Mouse (Mus musculus): ENCODE measurements around the gene Clint1. TPM values are rescaled to one million over a fixed set of nuclear protein-coding genes. Genes with fewer than 3 reads are reported as not detected.
A peak's percentile ranks its signal among the peaks of the same experiment; 100 is the strongest.

Clint1 gene
- total RNA-seq (2014; fragmentation: Nextera tagmentation): 113 and 131 TPM in 2 replicates
- total RNA-seq (2017): 118 and 127 TPM in 2 replicates

DNA sequence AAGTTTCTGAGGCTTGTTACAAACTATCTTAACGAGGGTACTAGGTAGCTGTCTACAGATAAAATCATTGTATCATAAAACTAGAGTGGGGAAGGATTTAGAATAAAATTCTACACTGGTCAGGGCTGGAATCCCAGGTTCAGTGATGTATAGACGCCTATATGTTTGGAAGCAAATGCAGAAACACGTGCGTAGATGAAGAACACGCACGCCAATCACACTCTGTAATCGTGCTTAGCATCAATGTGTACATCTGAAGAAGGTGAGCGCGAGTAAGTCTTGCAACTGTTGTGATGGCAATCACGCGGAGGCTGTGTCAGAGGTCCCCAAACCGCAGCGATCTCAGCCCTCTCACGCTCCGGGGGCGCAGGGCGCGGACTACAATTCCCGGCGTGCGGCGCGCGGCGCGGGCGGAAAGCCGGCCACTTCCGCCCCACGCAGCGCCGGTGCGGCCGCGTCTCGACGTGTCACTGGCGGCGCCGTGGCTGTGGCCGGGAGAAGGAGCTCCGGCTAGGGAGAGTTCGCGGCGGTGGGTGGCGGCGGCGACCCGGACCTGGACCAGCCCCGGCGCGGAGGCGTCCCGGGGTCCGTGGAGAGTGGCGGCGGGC, at the start of gene Clint1:
Gene Clint1, plus strand, starts transcription at position 536 of the 608 bp plus-strand sequence.
- peak; percentile 53 for ATAC-seq (replicated peaks; ENCODE audit: poor library complexity, severe bottlenecking)

DNA sequence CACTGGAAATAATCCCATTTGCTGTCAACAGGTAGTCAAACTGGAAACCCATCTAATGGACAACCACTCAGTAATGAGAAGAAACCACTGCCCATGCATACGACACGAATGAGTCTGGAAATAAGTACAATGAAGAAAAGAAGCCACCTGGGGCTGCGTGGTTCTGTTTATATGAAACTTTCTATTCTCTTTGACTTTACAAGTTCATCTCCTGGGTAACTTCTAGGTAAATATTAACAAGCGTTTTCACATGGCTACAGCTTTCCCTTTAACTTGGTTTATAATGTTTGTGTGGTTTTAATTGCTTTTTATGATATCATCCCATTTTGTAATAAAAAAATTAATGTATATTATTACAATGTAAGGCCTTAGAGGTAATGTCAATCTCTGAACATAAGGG, 47.8 kb upstream of the Clint1 start:
- ATAC-seq (replicated peaks; ENCODE audit: poor library complexity, severe bottlenecking): no peak

DNA sequence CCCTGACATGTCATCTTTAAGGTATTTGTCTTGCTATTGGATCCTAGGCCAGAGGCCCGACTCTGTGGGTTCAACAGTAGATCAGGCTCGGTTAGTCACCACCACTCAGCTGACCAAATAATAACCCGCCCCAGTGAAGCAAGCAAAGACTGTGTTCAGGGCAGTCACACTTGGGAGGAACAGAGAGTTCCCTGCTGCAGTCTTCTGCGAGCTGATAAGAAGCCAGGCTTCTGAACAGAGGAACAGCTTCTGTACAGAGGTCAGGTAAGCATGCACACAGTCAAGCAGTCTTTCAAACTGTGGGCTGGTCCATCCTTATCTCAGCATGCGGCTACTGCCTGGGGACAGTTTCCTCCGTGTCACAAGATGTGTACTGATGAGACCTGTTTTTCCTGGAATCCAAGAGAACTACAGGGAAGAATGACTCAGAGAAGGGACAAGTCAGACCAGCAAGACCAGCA, 46.5 kb upstream of the Clint1 start:
- no peak for ATAC-seq (replicated peaks; ENCODE audit: poor library complexity, severe bottlenecking)

DNA sequence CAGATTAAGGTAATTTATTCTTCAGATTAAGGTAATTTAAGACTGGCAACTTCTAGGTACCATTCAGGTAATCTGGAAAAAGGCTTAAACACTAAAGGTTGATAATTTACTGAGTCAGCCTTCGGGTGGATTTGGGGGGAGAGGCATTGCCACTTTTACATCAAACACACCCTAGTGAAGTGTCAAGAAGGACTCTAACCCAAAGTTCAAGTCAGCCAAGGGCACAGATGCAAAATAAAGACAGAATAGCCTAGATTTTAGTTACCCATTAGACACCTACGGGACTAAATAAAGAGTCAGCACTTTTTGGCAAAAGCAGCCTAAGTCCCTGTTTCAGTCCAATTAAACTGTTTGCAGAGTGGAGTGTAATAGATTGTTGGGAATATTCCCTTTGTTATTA, 46.0 kb upstream of the Clint1 start:
- ATAC-seq (replicated peaks; ENCODE audit: poor library complexity, severe bottlenecking): no peak

DNA sequence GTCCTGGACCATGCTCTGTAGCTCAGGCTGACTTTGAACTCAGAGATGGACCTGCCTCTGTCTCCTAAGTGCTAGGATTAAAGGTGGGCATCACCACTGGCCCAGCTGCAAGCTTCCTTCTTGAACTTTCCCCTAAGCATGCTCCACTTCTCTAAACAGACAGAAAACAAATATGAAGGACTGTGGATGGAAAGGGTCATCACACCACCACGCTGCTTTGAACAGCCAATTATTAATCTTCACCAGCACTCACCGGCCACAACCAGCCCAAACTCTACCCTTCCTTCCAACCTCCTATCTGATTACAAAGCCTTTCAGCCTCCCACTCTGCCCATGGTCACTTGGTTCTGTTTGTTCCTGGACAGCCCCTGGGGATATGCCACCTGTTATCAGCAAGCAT, 45.6 kb upstream of the Clint1 start:
- no peak for ATAC-seq (replicated peaks; ENCODE audit: poor library complexity, severe bottlenecking)

DNA sequence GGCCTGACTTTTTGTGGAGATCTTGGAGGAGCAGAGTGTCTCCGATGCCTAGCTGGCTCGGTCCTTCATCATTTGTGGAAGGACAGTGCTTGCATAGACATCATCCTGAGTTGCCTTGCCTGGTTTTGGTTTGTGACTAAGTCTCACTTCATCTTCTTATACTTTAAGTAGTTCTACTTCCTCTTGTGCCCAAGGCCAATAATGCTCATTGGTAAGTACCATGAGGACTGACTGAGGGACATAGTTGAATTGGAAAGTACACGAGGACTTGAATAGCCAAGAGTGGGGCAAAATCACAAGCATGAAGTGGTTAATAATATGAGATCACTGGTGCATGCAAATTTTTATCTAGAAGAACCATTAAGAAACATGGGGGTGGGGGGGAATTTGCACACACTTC, 45.0 kb upstream of the Clint1 start:
- ATAC-seq (replicated peaks; ENCODE audit: poor library complexity, severe bottlenecking): peak; percentile 68

DNA sequence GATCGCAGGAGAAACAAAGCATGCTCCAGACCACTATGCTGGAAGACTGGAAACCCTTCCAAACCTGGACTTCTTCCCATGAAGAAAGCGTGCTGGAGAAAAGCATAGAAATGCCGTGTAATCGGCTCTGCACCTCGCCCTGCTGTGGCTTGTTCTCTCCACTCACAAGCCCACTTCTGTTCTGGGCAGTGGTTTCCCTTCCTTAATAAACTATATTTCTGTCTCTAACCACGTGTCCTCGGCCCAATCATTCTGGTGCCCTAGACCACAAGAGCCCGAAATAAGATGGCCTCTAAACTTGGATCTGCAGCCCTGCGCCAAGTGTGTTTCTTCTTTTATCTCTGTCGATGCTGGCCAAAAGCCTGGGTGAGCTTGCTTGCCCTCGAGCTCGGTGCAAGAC, 44.0 kb upstream of the Clint1 start:
- peak; percentile 90 for ATAC-seq (replicated peaks; ENCODE audit: poor library complexity, severe bottlenecking)

DNA sequence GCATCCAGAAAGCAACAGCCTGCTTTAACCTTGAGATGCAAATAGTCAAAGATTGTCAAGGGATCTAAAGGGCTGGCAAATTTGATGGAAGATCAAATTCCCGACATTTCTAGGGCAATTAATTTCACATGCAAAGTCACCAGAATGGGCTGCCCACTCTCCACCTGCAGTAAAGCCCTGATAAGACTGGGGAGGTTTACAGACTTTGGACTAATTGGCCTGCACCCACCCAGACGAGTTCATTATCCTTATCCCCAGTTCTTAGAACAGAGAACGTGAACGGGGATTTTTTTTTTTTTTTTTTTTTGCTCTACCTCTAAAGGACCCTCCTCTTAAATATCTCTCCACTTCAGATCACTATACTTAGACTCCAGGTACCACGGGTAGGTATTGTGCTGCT, 42.4 kb upstream of the Clint1 start:
- ATAC-seq (replicated peaks; ENCODE audit: poor library complexity, severe bottlenecking): no peak

DNA sequence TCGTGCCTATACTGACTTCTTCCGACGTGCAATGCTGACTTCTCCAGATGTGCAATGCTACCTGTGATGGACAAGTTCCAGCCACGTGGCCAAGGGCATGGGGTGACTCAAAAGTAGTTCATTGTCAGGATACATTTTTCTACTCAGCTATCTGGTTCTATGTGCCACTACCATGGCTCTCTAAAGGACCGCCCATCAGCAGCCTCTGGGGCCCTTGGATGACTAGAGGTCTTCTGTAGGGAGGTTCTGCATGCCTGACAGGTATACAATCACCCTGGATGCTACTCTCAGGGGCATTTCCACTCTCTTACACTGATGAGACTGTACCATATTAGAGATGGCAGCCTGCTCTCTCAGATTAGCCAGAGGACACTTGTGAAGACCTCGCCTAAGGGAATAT, 41.8 kb upstream of the Clint1 start:
- no peak for ATAC-seq (replicated peaks; ENCODE audit: poor library complexity, severe bottlenecking)

DNA sequence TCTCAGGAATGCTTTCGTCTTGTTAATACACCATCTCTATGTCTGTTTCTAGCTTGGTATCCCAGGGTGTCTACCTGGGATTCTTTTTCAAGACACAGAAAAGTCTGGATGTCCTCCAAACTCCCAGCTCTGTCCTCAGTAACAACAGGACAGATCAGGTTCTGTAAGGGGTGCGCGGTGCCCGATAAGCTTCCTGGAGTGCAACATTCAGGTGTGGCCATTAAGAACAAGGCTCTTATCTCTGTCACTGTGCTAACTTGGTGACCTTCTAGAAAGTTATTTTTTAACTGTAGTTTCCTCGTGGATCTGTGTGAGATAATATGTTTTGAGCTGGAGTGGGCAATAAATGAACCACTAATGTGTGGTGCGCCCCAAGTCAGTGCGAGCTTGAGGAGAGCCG, 41.0 kb upstream of the Clint1 start:
- ATAC-seq (replicated peaks; ENCODE audit: poor library complexity, severe bottlenecking): no peak

DNA sequence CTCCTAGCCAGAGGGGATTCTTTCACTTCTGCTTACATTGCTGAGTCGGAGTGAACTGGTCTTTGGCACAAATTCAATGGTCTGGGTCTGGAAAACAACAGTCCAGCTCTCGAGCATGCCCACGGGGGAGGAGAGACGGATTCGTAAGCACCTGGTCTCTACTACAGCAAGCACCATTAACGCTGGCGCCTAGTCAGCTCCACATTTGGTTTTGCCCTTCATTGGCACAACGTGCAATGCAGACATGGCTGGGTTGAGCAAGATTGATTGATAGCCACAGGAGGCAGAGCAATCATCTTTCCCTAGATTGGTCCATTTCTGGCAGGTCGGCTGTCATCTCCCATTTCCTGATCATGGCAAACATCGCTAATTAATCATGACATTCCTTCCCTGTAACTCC, 36.2 kb upstream of the Clint1 start:
- ATAC-seq (replicated peaks; ENCODE audit: poor library complexity, severe bottlenecking): no peak

DNA sequence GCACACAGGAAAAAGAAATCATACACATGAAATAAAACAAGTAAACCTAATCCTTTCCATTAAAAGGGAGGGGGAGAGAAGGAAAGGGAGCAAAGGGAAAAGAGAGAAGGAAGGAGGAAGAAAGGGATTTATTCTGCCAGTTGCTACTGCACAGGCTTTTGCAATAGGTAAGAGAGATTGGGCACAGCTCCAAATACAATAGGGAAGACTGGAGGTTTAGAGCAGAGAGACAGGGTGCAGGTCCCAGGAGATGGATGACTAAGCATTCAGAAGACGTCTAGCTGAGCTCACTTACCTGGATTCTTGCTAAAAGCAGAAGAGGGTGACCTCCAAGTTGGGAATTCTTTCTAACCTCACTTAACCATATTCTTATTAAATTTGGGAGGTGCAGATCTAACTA, 35.1 kb upstream of the Clint1 start:
- no peak for ATAC-seq (replicated peaks; ENCODE audit: poor library complexity, severe bottlenecking)

DNA sequence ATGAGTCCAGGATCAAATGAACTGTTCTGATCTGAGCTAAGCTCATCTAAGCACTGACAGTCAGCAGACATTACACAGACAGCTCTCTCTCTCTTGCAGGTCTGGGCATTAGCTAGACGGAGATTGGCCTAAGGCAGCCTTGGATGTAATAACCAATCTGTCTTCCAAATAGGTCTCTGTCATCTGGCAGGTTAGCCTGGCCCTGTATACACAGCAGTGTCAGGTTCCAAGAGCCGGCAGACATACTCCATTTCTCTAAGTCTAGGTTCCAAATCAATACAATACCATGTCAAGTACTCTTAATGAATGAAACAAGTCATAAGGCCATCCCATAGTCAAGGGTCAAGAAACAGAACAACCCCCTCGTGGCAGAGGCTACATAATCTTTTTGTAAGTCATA, 33.9 kb upstream of the Clint1 start:
- no peak for ATAC-seq (replicated peaks; ENCODE audit: poor library complexity, severe bottlenecking)

DNA sequence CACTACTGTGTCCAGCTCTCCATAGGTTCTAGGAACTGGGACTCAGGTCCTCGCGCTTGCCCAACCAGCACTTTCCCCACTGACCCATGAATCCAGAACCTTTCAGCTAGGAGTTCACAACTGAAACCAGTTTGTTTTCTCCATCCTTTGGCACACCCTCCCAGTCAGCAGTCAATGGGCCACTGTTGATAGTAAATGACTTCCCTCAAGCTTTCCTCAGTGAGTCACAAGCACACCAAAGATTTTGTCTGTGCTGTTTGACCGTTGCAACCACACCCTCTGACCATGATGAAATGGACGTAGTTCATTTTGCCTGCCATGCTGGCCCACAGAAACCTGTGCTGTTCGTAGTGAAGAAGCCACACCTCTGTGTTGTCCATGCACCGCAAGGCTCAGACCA, 30.9 kb upstream of the Clint1 start:
- ATAC-seq (replicated peaks; ENCODE audit: poor library complexity, severe bottlenecking): no peak

DNA sequence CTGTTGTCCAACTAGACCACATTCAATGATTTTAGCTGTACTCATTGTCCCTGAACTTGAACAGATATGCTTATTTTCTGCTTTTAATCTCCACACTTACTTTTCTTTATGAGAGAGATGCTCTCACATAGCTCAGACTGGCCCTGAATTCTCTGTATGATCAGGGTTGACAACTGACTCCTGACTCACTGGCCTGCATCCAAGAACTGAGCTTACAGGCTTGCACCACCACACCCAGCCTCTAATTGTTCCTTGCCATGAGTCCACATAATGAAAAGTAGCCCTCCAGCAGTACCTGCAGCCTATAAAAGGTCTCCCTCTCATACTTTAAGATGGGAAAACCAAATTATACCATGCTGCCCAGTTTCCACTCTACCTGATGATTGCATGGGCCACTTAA, 21.7 kb upstream of the Clint1 start:
- no peak for ATAC-seq (replicated peaks; ENCODE audit: poor library complexity, severe bottlenecking)

DNA sequence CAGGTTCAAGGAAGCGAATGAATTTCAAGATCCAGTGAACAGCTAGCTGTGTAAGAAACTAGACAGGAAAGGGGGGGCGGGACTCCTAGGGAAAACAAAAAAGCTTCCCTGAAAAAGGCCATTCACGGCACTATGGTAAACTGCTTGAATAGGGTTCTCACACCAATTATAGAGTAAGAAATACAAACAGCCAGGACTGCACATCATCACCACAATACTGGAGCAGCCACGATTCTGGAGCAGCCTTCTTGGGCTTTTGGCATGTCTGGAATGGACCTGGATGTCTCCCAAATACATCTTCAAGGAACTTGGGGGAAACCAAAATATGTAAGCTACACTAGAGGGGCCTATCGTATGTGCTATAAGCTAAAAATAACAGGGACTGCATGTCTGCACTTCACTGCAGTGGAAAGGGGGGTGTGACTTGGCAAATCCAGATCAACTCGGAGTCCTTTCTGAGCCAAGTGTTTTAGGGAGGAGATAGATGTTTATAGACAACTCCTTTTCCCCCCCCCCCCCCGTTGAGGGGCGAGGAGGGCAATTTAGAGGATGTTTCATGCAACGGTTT, 21.0 kb upstream of the Clint1 start:
- no peak for ATAC-seq (replicated peaks; ENCODE audit: poor library complexity, severe bottlenecking)

DNA sequence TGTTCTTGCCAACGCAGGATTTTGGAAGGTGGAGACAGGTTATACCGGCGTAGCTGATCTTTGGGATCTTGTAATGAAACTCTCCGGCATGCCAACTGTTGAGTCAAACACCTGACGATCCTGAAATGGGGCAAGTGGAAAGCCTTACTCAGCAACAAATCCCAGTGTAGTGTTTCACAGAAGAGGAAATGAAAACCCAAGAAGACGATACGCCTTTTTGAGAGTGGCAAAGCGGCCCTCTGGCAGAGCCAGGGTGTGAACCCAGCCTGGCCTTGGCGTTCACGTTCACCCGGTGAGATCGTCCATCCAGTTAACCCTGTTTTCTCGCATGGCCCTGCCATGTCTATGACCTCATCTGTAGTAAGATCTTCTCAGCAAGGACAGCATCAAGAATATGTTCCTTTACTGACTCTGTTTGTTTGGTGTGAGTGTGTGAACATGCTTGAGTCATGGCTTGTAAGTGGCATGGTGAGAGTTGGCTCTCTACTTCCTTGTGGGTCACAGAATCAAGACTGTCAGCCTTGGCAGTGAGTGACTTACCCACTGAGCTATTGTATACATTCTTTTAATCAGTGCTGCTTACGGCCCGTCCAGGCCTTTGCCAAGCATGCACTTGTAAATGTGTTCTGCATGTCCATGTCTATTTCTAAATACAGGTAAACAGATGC, 20.2 kb upstream of the Clint1 start:
- ATAC-seq (replicated peaks; ENCODE audit: poor library complexity, severe bottlenecking): no peak

DNA sequence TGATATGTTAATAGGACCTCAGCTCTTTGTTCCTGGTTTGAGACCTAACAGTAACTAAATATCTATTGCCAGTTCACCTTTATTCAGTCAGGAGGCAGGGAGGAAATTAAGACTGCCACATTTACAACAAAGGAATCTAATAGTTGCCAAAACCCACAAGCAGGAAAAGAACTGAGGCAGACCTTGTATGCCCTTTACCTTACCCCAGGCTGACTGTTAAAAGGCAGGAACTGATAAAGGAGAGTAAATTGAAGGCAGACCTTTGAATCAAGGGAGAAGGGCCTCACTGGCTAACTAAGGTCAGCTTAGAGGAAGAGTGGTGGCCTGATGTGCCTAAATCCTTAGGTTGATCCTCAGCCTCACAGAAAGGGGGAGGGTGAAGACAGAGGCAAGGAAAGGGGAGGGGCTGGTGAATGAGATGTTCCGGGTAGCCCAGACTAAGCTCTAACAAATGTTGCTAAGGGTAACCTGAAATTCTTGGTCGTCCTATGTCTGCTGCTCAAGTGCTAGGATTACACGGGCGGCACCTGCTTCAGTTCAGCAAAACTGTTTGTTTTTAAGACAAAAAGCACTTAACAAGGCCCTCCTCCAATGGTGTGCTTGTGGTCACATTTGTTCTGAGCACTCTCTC, 16.1 kb upstream of the Clint1 start:
- ATAC-seq (replicated peaks; ENCODE audit: poor library complexity, severe bottlenecking): no peak

DNA sequence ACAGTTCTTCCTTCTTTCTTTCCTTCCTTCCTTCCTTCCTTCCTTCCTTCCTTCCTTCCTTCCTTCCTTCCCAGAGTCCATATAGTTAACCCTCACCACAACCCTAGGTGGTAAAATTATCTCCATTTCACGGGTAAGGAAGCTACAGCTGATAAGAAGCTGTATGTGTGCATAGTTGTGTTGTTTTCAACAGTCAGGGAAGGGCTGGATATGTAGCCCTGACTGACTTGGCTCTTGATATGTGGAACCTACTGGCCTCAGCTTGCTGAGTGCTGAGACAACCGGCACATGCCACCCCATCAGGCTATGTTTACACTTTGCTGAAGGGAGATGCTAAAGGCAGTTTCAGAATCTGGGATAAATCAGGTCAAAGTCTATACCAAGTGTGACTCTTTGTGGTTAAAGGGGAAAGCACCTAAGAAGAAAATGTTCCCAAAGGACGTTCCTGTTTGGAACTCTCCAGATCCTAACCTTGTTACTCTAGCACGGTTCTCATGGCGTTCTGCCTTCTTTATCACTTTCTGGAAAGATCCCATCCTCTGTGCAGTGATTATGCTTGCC, 14.5 kb upstream of the Clint1 start:
- no peak for ATAC-seq (replicated peaks; ENCODE audit: poor library complexity, severe bottlenecking)

DNA sequence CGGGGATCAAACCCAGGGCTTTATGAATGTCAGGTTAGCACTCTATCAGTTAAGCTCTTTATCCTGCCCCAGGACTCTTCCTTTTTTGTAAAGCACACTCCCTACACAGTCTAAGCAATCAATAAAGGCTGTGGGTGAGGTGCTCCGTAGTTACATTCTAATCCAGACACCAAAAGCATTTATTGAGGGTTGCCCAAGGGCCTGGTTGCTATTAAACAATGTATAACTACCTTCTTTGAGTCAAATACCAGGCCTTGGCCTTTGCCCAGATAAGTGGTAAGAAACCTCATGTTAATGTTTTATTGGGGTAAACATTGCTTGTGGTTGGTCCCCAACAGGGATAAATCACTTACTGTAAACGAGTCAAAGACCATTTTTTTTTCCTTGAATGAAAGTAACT, 13.4 kb upstream of the Clint1 start:
- ATAC-seq (replicated peaks; ENCODE audit: poor library complexity, severe bottlenecking): no peak

DNA sequence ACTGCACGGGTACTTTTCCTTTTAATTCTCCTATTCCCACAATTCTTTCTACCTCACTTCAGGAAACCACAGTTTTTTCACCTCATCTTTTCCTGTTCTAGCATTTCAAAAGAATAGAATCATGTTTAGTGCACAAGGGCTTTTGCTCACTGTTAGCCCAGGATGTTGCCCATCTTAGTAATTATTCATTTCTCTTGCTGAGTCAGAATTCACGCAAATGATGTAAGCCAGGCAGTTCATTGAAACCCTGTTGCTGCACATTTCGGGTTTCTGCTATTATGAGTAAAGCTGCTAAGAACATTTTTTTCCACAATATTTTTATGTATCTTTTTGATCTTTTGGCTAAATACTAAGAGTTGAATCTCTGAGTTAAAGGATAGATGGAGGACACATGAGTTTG, 11.5 kb upstream of the Clint1 start:
- ATAC-seq (replicated peaks; ENCODE audit: poor library complexity, severe bottlenecking): no peak
